Mouse (Mus musculus) hindbrain, embryonic 10.5 days (tissue): ENCODE measurements around the gene Arap1. TPM values are rescaled to one million over a fixed set of nuclear protein-coding genes. Genes with fewer than 3 reads are reported as not detected.
A peak's percentile ranks its signal among the peaks of the same experiment; 100 is the strongest.

ENCODE experiments used
- DNase-seq: peaks from one replicate; pipeline ENCODE4 v3.0.0-alpha.2; 2017; ENCODE audit warnings: low spot score
- H3K27ac ChIP-seq: fragments of 300-500 bp; sonication (generic); 2 replicates; pipeline ENCODE4 v1.5.1; 2016; ENCODE audit warnings: mild to moderate bottlenecking, moderate library complexity
- H3K27me3 ChIP-seq: fragments of 300-500 bp; sonication (generic); 2 replicates; pipeline ENCODE4 v1.6.1; 2016; ENCODE audit warnings: mild to moderate bottlenecking; ENCODE audit not compliant: poor library complexity, insufficient read depth, severe bottlenecking
- H3K36me3 ChIP-seq: fragments of 300-500 bp; sonication (generic); 2 replicates; pipeline ENCODE4 v1.6.1; 2016; ENCODE audit warnings: mild to moderate bottlenecking, moderate library complexity
- H3K4me1 ChIP-seq: fragments of 300-500 bp; sonication (generic); replicated peaks from 2 replicates; pipeline ENCODE4 v1.6.1; 2016; ENCODE audit warnings: mild to moderate bottlenecking
- H3K4me3 ChIP-seq: fragments of 300-500 bp; sonication (generic); 2 replicates; pipeline ENCODE4 v1.5.1; 2016; ENCODE audit warnings: mild to moderate bottlenecking, moderate library complexity
- H3K9me3 ChIP-seq: fragments of 300-500 bp; sonication (generic); 2 replicates; pipeline ENCODE4 v1.6.1; 2016; ENCODE audit warnings: mild to moderate bottlenecking, moderate library complexity
- whole genome bisulfite sequencing: fragments of 180-500 bp; shearing (Covaris S2); methylation state at CpG from one replicate; pipeline ENCODE4 v1.1.7; 2016; 5-methylcytosine and 5-hydroxymethylcytosine counted together
- polyA plus RNA-seq: library from polyadenylated mRNA; unstranded; fragments of >200 nt; fragmentation: Nextera tagmentation; extraction: Ambion mirVana; gene quantifications from 2 replicates; pipeline ENCODE4 v1.2.1, GENCODE M21; 2016

Arap1 gene
- polyA plus RNA-seq, 1 experiment from 2014 or later, result 19.2 TPM

GRCm38 (mm10) chr7:101330074-101330840 lies 17.6 kb upstream of the Arap1 start:
- no peaks in the 10 kb centered on the region for H3K27me3 ChIP-seq
- H3K4me1 ChIP-seq, result peaks cover 25% of the 10 kb centered on the region; the same call in 1 of the 2 replicates
- WGBS, result 74% methylated on average over 10 of the region's 10 CpGs
- peak overlapping the region; percentile 40; the same call in 1 of the 2 replicates for H3K27ac ChIP-seq
- no peaks in the 10 kb centered on the region for H3K9me3 ChIP-seq
- no peak overlapping the region for H3K4me3 ChIP-seq
- no peak for DNase-seq
- no peaks in the 10 kb centered on the region for H3K36me3 ChIP-seq

- Histone ChIP-seq H3K4me3 (no peak overlapping the region), H3K27ac (no peak overlapping the region), H3K36me3 (no peaks in the 10 kb centered on the region), H3K4me1 (peaks cover 25% of the 10 kb centered on the region; the same call in 1 of the 2 replicates), H3K27me3 (no peaks in the 10 kb centered on the region), H3K9me3 (no peaks in the 10 kb centered on the region)
- WGBS, result 79% methylated on average over 4 of the region's 4 CpGs
- DNase-seq, result no peak
These were observed 17.1 kb upstream of the Arap1 start for GRCm38 (mm10) chr7:101330841-101331173.

- Histone ChIP-seq H3K9me3 (no peaks in the 10 kb centered on the region), H3K4me3 (no peak overlapping the region), H3K4me1 (peaks cover 25% of the 10 kb centered on the region; the same call in 1 of the 2 replicates), H3K36me3 (no peaks in the 10 kb centered on the region), H3K27me3 (no peaks in the 10 kb centered on the region), H3K27ac (no peak overlapping the region)
- WGBS, result 89% methylated on average over 5 of the region's 5 CpGs
- no peak for DNase-seq
These were observed 15.6 kb upstream of the Arap1 start for GRCm38 (mm10) chr7:101332045-101332831.

DNA sequence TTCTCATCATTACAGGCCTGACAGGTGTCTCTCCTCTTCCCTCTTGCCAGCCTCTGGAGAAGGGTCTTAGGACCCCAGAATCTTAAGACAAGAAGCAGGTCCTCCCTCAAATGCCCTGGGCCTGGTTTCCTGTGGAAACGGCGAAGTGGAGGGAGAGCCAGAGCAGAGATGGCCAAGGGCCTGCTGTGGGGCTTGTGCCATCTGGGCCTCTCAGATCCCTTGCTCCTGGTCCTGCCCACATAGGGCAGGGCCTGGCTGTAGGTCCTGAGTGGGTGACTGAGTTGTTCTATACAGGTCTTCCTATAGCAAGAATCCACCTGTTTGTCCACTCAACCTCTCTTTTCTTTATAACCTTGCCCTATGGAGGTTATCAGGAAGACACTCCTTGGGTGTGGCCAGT lies 12.6 kb upstream of the Arap1 start:
- DNase-seq, result no peak
- Histone ChIP-seq H3K4me3 (no peak overlapping the region), H3K27ac (no peak overlapping the region), H3K36me3 (no peaks in the 10 kb centered on the region), H3K9me3 (no peaks in the 10 kb centered on the region), H3K4me1 (peaks cover 9% of the 10 kb centered on the region; the same call in 1 of the 2 replicates), H3K27me3 (no peaks in the 10 kb centered on the region)
- 98% methylated on average over 2 of the region's 2 CpGs for WGBS

DNA sequence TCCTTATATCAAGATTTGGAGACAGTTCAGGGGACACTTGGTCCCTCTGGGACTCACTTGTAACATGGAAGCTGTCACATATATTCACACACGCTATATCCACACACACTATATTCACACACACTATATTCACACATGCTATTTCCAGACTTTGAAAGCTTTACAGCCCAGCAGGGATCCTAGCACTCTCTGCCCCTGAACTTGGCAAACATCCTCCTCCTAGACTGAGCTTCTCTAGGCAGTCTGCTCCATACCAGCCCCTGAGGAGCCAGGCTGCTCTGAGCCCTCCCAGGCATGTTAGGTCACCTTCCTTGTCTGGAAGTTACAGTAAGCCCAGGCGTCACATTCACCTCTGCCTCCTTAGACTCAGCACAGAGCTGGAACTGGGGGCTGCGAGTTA lies 11.2 kb upstream of the Arap1 start:
- H3K27ac ChIP-seq, result no peak overlapping the region
- no peak overlapping the region for H3K4me3 ChIP-seq
- DNase-seq, result no peak
- H3K36me3 ChIP-seq, result no peaks in the 10 kb centered on the region
- no peaks in the 10 kb centered on the region for H3K9me3 ChIP-seq
- no peaks in the 10 kb centered on the region for H3K27me3 ChIP-seq
- H3K4me1 ChIP-seq, result 0 out of 2 replicates have a peak, but pooled peaks cover 6% of the 10 kb centered on the region
- 87% methylated on average over 3 of the region's 3 CpGs for WGBS

DNA sequence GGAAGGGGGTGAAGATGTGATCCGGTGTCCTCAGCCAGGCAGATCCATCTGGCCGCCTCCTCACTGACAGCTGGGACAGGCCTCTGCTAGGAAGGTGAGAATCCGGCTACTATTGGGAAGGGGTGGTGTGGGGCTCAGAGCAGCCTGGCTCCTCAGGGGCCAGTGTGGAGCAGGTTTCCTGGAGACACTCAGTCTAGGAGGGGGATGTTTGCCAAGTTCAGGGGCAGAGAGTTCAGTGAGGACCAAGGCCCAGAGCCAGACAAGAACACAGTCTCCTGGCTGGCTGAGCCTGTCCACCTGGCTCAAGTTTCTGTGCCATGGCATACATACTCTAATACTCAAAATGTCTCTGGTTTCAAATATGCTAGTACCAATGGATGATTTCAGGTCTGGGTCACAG lies 10.5 kb upstream of the Arap1 start:
- Histone ChIP-seq H3K36me3 (no peaks in the 10 kb centered on the region), H3K27me3 (no peaks in the 10 kb centered on the region), H3K9me3 (no peaks in the 10 kb centered on the region), H3K4me1 (0 out of 2 replicates have a peak, but pooled peaks cover 4% of the 10 kb centered on the region), H3K4me3 (no peak overlapping the region), H3K27ac (no peak overlapping the region)
- 88% methylated on average over 3 of the region's 3 CpGs for WGBS
- DNase-seq, result no peak

DNA sequence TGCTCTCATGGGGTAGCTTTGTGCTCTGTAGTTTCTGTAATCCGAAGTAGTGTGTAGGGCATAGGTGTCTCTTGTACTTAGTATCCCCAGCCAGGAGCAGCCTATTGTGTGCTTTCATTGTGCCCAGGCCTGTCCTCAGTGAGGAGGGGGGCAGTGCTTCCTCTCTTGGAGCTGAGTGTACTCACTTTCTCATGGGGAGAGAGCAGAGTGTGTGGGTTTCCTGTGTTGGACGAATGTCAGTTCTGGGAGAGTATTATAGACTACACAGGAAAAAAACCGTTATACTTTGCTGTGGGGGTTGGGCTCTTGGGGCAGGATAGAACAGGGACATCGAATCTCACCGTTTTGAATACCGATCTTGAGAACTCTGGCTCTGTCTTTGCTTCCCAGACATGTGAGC lies 6.5 kb upstream of the Arap1 start:
- no peak for DNase-seq
- H3K27ac ChIP-seq, result no peak overlapping the region
- WGBS, result 72% methylated on average over 6 of the region's 6 CpGs

GRCm38 (mm10) chr7:101343135-101343534 lies 4.7 kb upstream of the Arap1 start:
- no peaks in the 10 kb centered on the region for H3K9me3 ChIP-seq
- peaks cover 22% of the 10 kb centered on the region for H3K27me3 ChIP-seq
- no peak overlapping the region for H3K4me3 ChIP-seq
- no peaks in the 10 kb centered on the region for H3K36me3 ChIP-seq
- H3K4me1 ChIP-seq, result peaks cover 38% of the 10 kb centered on the region
- no peak overlapping the region for H3K27ac ChIP-seq
- WGBS, result 78% methylated on average over 7 of the region's 7 CpGs
- DNase-seq, result no peak

More for the DNA sequence above, 6.5 kb upstream of the Arap1 start:
- Histone ChIP-seq H3K4me3 (no peak overlapping the region), H3K9me3 (no peaks in the 10 kb centered on the region), H3K27me3 (peaks cover 9% of the 10 kb centered on the region; the same call in 1 of the 2 replicates), H3K36me3 (no peaks in the 10 kb centered on the region), H3K4me1 (peaks cover 22% of the 10 kb centered on the region)

DNA sequence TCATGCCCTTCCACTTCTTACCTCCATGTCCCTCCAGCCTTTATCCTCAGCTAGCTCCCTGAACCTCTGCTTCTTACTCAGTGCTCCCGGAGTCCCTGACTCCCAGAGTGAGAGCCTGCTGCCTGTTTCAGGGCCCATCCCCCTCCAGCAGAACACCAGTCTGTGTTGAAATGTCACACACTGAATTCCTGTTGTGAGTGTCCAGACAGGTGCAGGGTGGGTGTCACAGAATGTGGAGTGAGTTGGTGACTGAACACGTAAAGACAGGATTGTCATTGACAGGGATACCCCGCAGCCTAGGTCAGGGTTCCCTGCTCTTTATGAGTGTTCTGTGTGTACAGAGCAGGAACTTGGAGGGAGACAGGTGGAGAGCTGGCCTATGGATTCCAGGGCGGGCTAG lies 3.0 kb upstream of the Arap1 start:
- no peak overlapping the region for H3K4me3 ChIP-seq
- H3K9me3 ChIP-seq, result no peaks in the 10 kb centered on the region
- peaks cover 40% of the 10 kb centered on the region for H3K27me3 ChIP-seq
- no peak overlapping the region for H3K27ac ChIP-seq
- H3K4me1 ChIP-seq, result peaks cover 55% of the 10 kb centered on the region
- DNase-seq, result no peak
- 77% methylated on average over 4 of the region's 4 CpGs for WGBS
- H3K36me3 ChIP-seq, result no peaks in the 10 kb centered on the region

DNA sequence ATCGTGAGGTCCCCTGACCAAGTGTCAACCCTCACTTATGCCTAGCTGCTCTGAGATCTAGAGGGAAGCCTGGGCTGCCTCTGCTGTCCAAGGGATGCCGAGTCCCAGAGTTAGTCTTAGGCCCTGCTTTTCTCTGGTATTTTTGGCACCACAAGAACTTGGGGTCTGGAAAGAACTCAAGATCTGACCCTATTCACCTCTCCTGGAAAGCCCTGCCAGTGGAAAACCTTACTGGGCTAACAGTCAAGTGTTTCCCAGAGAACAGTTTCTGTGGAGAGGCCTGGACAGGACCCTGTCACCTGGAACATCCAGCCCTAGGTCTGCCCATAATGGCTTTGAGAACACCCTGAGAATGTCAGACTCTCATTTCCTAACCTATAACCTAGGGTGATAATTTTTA lies 876 bp upstream of the Arap1 start:
- H3K4me3 ChIP-seq, result no peak overlapping the region
- 77% methylated on average over 2 of the region's 2 CpGs for WGBS
- no peak overlapping the region for H3K27ac ChIP-seq
- peaks cover 55% of the 10 kb centered on the region for H3K4me1 ChIP-seq
- H3K27me3 ChIP-seq, result peaks cover 47% of the 10 kb centered on the region
- H3K9me3 ChIP-seq, result no peaks in the 10 kb centered on the region
- no peak for DNase-seq
- no peaks in the 10 kb centered on the region for H3K36me3 ChIP-seq

- DNase-seq, result peak; percentile 22
- 6% methylated on average over 13 of the region's 13 CpGs for WGBS
- Histone ChIP-seq H3K36me3 (no peaks in the 10 kb centered on the region), H3K4me3 (peak overlapping the region; percentile 66), H3K9me3 (no peaks in the 10 kb centered on the region), H3K4me1 (peaks cover 54% of the 10 kb centered on the region), H3K27me3 (peaks cover 47% of the 10 kb centered on the region), H3K27ac (peak overlapping the region; percentile 71)
These were observed 445 bp downstream of the Arap1 start for GRCm38 (mm10) chr7:101348312-101348711.

- H3K4me3 ChIP-seq, result no peak overlapping the region
- H3K4me1 ChIP-seq, result peaks cover 57% of the 10 kb centered on the region
- H3K9me3 ChIP-seq, result no peaks in the 10 kb centered on the region
- peak; percentile 36 for DNase-seq
- WGBS, result 30% methylated on average over 2 of the region's 2 CpGs
- H3K27ac ChIP-seq, result 0 out of 2 replicates have a peak overlapping the region, but pooled peaks have one; percentile 41
- H3K27me3 ChIP-seq, result peaks cover 47% of the 10 kb centered on the region
- no peaks in the 10 kb centered on the region for H3K36me3 ChIP-seq
These were observed 2.0 kb downstream of the Arap1 start for GRCm38 (mm10) chr7:101349861-101350260.

DNA sequence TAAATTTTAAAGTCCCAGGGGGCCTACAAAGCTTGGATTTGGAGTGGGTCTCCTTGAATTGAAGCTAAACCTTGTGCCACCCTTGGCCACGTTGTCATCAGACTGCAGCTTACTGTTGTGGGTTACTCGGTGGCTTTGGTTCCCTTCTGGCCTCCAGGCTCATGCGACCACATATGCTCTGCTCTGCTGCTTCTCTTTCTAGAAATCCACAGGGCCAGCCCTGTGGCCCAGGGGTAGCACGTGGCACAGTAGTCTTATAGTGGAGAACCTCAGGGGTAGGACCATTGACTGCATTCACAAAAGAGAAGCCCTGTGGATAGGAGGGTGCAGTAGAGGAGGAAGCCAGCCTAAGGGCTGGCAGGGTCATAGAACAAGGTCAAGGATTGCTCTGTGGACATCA lies 4.5 kb downstream of the Arap1 start:
- DNase-seq, result no peak
- WGBS, result 87% methylated on average over 4 of the region's 4 CpGs
- Histone ChIP-seq H3K4me3 (no peak overlapping the region), H3K9me3 (no peaks in the 10 kb centered on the region), H3K36me3 (no peaks in the 10 kb centered on the region), H3K4me1 (peaks cover 49% of the 10 kb centered on the region), H3K27ac (no peak overlapping the region), H3K27me3 (peaks cover 30% of the 10 kb centered on the region)
